Mouse (Mus musculus) gastrocnemius, postnatal 36 days (tissue): ENCODE data around the gene Olfr1410. TPM values are rescaled to one million over a fixed set of nuclear protein-coding genes. Genes with fewer than 3 reads are reported as not detected.

Experiments used
- DNase-seq, 2 experiments: peaks; one replicate each; pipeline ENCODE4 v3.0.0; 2022
- intact Hi-C: fragments of 180-260 bp; cut with DNase I; formaldehyde crosslinking; loops from one replicate; pipeline ENCODE4 v1.15.1; 2025
- long read RNA-seq, 2 experiments: library from polyadenylated mRNA; stranded (forward); transcript quantifications; one replicate each; pipeline ENCODE4 v2.0.0; 2021
- total RNA-seq, 2 experiments: library from RNA; stranded (reverse); gene quantifications; 2 replicates each; pipeline ENCODE4 v1.2.3; 2021

The Olfr1410 gene
- not detected for total RNA-seq
- long read RNA-seq, experiment 1: 0 reads
- long read RNA-seq, experiment 2: 0 reads

GRCm38 (mm10) chr1:92605482-92605881 lies at the start of gene Olfr1410:
Gene Olfr1410 (plus strand): TSS chr1:92605782.
- no peak for DNase-seq
- intact Hi-C loops: no loop called here

- intact Hi-C loops: no loop called here
- no peak for DNase-seq
These were observed 34.6 kb upstream of the Olfr1410 start, which contains the start of gene Olfr1413 for GRCm38 (mm10) chr1:92571022-92571421. Gene Olfr1413 (plus strand): TSS chr1:92571322.

DNA sequence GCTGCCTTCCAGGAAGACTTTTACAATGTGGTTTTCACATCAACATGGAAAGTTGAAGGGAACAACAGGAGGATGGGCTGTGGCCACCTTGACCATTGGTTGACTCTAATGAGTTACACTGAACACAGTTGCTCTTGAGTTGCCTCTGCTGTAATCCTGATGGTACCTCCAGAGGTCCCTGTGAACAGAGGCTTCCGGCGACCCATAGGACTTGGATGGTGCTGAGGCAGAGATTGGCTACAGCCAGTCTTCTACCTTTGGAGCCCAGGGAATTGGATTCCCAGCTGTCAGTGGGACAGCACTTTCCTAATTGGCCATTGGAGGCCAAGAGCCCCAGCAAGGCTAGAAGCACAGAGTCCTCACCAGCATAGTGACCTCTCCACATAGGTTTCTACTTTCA lies 20.1 kb upstream of the Olfr1410 start, which contains the start of gene Olfr1412:
Olfr1412 (plus strand) TSS at position 301 of the 400 bp plus-strand sequence.
- intact Hi-C loops: no loop called here
- DNase-seq: no peak

- intact Hi-C loops: no loop called here
These were observed 11.5 kb upstream of the Olfr1410 start, which contains the start of gene Olfr1411 for GRCm38 (mm10) chr1:92594111-92594510. Gene Olfr1411 (plus strand): TSS chr1:92594411.

GRCm38 (mm10) chr1:92596019-92596418 lies 9.6 kb upstream of the Olfr1410 start:
- no peak for DNase-seq
- intact Hi-C loops: no loop called here

More at GRCm38 (mm10) chr1:92594111-92594510, 11.5 kb upstream of the Olfr1410 start, which contains the start of gene Olfr1411:
- no peak for DNase-seq

DNA sequence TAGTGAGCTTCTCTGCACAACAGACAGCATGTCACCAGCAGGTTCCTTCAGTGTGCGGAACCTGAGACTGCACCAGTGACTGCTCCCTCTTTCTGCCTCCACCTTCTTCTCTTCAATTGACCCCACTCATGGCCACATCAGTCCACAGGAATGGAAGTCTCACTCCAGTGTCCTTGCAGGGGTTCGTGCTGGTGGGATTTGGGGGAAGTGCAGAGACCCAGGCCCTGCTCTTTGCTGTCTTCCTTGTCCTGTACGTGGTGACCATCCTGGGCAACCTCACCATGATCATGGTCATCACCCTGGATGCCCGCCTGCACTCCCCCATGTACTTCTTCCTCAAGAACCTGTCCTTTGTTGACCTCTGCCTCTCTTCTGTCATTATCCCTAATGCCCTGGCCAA lies 2.1 kb downstream of the Olfr1410 start:
- DNase-seq: no peak
- intact Hi-C loops: no loop called here

DNA sequence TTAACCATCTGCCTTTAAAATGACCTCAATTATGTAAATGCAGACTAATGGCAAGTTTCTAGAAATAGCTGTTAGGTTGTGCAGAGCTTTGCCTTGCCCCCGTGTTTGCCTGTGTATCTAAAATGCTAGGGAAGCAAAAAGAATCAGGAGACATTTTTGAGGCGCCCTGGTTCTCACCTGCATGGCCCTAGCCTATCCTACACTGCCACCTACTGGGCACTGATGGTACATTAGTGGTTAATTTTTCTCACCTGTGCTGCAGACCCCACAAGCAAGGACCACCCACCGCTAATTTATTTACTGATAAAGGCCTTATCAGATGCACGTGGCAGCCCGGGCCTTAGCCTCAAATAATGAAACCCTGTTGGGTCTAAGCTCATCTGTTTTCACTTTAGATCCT lies 5.4 kb downstream of the Olfr1410 start:
- intact Hi-C loops: loop anchor here (2.0 to 10.0 kb wide), 2 partner anchors 90 to 696 kb away; no protein-coding TSS in a partner anchor
- no peak for DNase-seq

DNA sequence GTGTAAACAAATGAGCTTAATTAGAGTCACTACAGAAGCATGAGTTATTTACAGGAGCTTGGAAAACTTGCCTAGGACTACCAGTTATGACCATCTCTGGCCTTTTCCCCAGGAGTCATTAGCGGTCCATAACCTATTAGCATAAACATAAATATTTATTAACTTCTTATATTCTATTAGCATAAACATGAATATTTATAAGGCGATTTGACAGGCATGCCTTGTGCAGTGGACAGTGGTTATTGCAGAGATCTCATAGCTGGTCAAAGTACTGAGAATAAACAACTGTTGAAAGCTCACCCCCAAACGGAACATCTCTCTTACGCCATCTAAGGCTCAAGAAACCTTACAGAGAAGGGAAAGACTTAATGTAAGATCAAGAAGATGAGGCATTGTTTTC lies 7.6 kb downstream of the Olfr1410 start:
- DNase-seq: no peak
- intact Hi-C loops: loop anchor here (2.0 to 10.0 kb wide), 2 partner anchors 36 to 698 kb away; partner anchors contain the start of gene Otos

GRCm38 (mm10) chr1:92614516-92614915 lies 8.9 kb downstream of the Olfr1410 start:
- no peak for DNase-seq
- intact Hi-C loops: loop anchor here (10.0 kb wide), 1 partner anchor 700 kb away; no protein-coding TSS in a partner anchor

GRCm38 (mm10) chr1:92616046-92616445 lies 10.5 kb downstream of the Olfr1410 start:
- intact Hi-C loops: loop anchor here (10.0 kb wide), 1 partner anchor 701 kb away; no protein-coding TSS in a partner anchor
- DNase-seq: no peak

DNA sequence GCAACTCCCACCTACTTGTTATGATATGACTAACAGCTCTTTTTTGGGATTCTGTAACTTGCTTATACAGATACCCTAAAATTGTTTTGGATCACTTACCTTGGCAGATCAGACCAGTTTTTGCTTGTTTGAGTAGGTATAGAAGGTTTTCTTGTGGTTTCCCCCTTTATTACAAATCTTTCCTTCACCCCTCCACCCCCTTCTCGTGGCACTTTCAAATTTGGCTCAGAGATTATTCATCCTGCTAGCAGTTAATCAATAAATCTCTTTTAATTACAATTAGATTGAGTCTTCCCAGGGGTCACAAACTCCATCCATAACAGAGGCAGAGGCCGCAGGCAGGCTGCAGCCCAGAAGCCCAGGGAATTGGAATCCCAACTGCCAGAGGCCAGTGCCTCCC lies 11.9 kb downstream of the Olfr1410 start, which contains the start of gene Olfr12:
Olfr12 (plus strand) TSS at position 301 of the 400 bp plus-strand sequence.
- DNase-seq: no peak
- intact Hi-C loops: loop anchor here (10.0 kb wide), 1 partner anchor 703 kb away; no protein-coding TSS in a partner anchor

GRCm38 (mm10) chr1:92618360-92618759 lies 12.8 kb downstream of the Olfr1410 start:
- DNase-seq: no peak
- intact Hi-C loops: loop anchor here (10.0 kb wide), 1 partner anchor 704 kb away; no protein-coding TSS in a partner anchor

DNA sequence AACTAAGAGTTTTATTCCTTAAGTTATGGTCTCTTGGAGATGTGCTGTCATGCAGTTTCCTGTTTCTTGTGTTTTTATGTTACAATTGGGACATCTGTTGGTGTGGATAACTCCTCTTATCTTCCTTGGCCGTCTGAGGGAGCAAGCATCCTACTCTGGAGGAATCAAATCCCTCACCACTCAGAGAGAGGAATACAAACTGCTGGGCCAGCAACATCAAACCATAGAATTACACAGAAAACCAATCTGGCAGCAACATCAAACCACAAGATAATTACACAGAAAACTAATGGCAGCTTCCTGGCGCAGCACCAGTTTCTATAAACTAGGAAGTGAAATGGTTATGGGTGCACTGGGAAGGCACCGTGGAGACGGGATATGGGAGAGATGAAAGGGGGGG lies 22.6 kb downstream of the Olfr1410 start:
- no peak for DNase-seq
- intact Hi-C loops: no loop called here

GRCm38 (mm10) chr1:92632196-92632595 lies 26.6 kb downstream of the Olfr1410 start:
- intact Hi-C loops: no loop called here
- no peak for DNase-seq

GRCm38 (mm10) chr1:92632948-92633347 lies 27.4 kb downstream of the Olfr1410 start:
- intact Hi-C loops: no loop called here
- no peak for DNase-seq

DNA sequence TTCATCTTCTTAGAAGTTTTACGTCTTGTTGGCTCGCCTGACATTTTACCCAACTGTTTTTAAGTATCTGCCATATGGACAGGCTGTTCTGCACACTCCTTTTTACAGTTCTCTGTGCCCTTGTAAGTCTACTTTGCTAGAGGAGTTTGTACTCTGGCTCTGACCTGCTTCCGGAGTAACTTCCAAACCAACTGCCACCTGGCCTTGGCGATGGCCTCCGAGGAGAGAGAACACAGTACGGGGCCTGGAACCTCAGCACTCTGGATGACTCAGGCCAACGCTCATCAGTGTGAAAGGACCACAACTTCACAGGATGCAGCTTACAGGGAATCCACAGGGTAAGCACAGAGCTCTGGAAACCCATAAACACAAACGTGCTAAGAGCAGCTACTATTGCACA lies 28.1 kb downstream of the Olfr1410 start:
- intact Hi-C loops: no loop called here
- no peak for DNase-seq

GRCm38 (mm10) chr1:92634569-92634968 lies 29.0 kb downstream of the Olfr1410 start:
- no peak for DNase-seq
- intact Hi-C loops: no loop called here

- DNase-seq: no peak
- intact Hi-C loops: no loop called here
These were observed 29.5 kb downstream of the Olfr1410 start for GRCm38 (mm10) chr1:92634976-92635599.

- no peak for DNase-seq
- intact Hi-C loops: no loop called here
These were observed 30.4 kb downstream of the Olfr1410 start for GRCm38 (mm10) chr1:92636015-92636414.

GRCm38 (mm10) chr1:92636676-92637075 lies 31.1 kb downstream of the Olfr1410 start:
- intact Hi-C loops: no loop called here
- DNase-seq: no peak

- no peak for DNase-seq
- intact Hi-C loops: no loop called here
These were observed 32.1 kb downstream of the Olfr1410 start for GRCm38 (mm10) chr1:92637501-92638172.
